Mouse (Mus musculus): Measurements from ENCODE around the gene Esf1.

- TF ChIP-seq CTCF (IDR thresholded peaks at IDR 0.05; ENCODE audit: control insufficient read depth, insufficient read depth, insufficient read length): no peak
- TF ChIP-seq MYOD1 (IDR thresholded peaks at IDR 0.05; ENCODE audit: control insufficient read depth, insufficient read length, low read depth): no peak
- TF ChIP-seq MAX (IDR thresholded peaks at IDR 0.05): no peak
These were observed 1.3 kb downstream of the Esf1 start for GRCm38 (mm10) chr2:140169057-140169456.
